20 mouse cellular contexts compared by ENCODE assay signal in the genomic region with DNA sequence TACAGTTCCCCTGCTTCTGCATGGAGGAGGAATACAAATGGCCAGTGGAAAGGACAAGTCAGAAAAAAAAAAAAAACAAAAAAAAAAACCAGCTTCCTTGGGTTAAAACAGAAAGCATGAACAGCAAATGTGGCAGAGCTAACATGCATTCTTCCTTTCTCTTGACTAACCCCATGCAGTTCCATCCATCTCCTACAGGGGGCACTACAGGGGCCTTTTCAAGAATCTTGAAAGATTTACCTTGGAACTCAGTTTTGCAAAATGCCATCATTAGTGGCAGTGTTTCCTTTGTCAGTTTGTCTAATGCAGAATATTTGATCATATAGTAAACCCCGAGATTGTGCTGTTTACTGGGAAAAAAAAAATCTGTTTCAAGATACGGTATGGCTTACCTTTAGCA.
DNase-seq lines count a peak whose midpoint lies in the region; ATAC-seq and TF ChIP-seq lines count a peak whose summit lies in the region.
"Had no signal": no experiment of that assay in that cellular context is flagged by ENCODE, and none has a peak within 500 bp of the region (broad histone marks: within the 10 kb centered on the region; RNA-seq: fewer than 3 reads in every experiment).

No protein-coding gene starts in this region.

- peak; percentile 43; the same call in 1 of the 2 replicates for TF ChIP-seq CTCF in forebrain, postnatal 0 days (IDR thresholded peaks at IDR 0.05; ENCODE audit: low read depth)
- 0 out of 2 replicates have a peak, but pooled peaks have one; percentile 25 for TF ChIP-seq CTCF in liver, postnatal 0 days (IDR thresholded peaks at IDR 0.05; ENCODE audit: low read depth)
- peak; percentile 83 for TF ChIP-seq CTCF in E14TG2a.4 (conservative IDR thresholded peaks at IDR 0.05; ENCODE audit: low read length)
- peak; percentile 14; the same call in 1 of the 2 replicates for TF ChIP-seq CTCF in cortical plate, adult 2 months (IDR thresholded peaks at IDR 0.05; ENCODE audit: extremely low read depth, insufficient read depth, low read length)

- 93% methylated on average over 2 of the region's 2 CpGs for WGBS in forebrain, postnatal 0 days
- 95% methylated on average over 2 of the region's 2 CpGs for WGBS in forebrain, embryonic 11.5 days
- whole genome bisulfite sequencing in liver, postnatal 0 days (ENCODE audit: insufficient replicate concordance), result 88% methylated on average over 2 of the region's 2 CpGs
- 82% methylated on average over 2 of the region's 2 CpGs for WGBS in liver, embryonic 11.5 days

- no peak overlapping the region for H3K9ac ChIP-seq in forebrain, postnatal 0 days
- H3K9ac ChIP-seq in forebrain, embryonic 11.5 days (ENCODE audit: low read length), result no peak overlapping the region
- H3K9ac ChIP-seq in liver, postnatal 0 days (replicated peaks), result no peak overlapping the region
- H3K9ac ChIP-seq in liver, embryonic 11.5 days (ENCODE audit: low read depth, low read length), result no peak overlapping the region
- H3K9ac ChIP-seq: embryonic facial prominence, embryonic 13.5 days; forebrain, embryonic 12.5 days; heart, embryonic 13.5 days; hindbrain, embryonic 12.5 days; kidney, embryonic 15.5 days; limb, embryonic 13.5 days; midbrain, embryonic 13.5 days; neural tube, embryonic 15.5 days had no signal

- TF ChIP-seq EP300 in liver, postnatal 0 days (IDR thresholded peaks at IDR 0.05; ENCODE audit: low read depth), result no peak

- H3K9me3 ChIP-seq in forebrain, postnatal 0 days (ENCODE audit: low read length), result no peaks in the 10 kb centered on the region
- no peaks in the 10 kb centered on the region for H3K9me3 ChIP-seq in forebrain, embryonic 11.5 days (ENCODE audit: control insufficient read depth, low read length)
- no peaks in the 10 kb centered on the region for H3K9me3 ChIP-seq in liver, postnatal 0 days (ENCODE audit: low read length)
- no peaks in the 10 kb centered on the region for H3K9me3 ChIP-seq in liver, embryonic 11.5 days (ENCODE audit: control insufficient read depth, low read length)
- H3K9me3 ChIP-seq in E14TG2a.4 (ENCODE audit: low read length), result no peaks in the 10 kb centered on the region
- H3K9me3 ChIP-seq: embryonic facial prominence, embryonic 13.5 days; forebrain, embryonic 12.5 days; heart, embryonic 13.5 days; hindbrain, embryonic 12.5 days; kidney, embryonic 15.5 days; limb, embryonic 13.5 days; midbrain, embryonic 13.5 days; neural tube, embryonic 15.5 days had no signal

- ATAC-seq in forebrain, postnatal 0 days, result no peak
- no peak for ATAC-seq in forebrain, embryonic 11.5 days (replicated peaks; ENCODE audit: low FRiP score)
- no peak for ATAC-seq in liver, postnatal 0 days
- ATAC-seq in liver, embryonic 11.5 days (replicated peaks; ENCODE audit: low FRiP score), result no peak
- ATAC-seq: midbrain, embryonic 13.5 days had no signal

- H3K4me1 ChIP-seq in forebrain, postnatal 0 days (ENCODE audit: insufficient read depth), result no peaks in the 10 kb centered on the region
- no peaks in the 10 kb centered on the region for H3K4me1 ChIP-seq in forebrain, embryonic 11.5 days (replicated peaks; ENCODE audit: control insufficient read depth, insufficient read depth, low read length)
- H3K4me1 ChIP-seq in liver, postnatal 0 days (ENCODE audit: insufficient read depth), result no peaks in the 10 kb centered on the region
- H3K4me1 ChIP-seq in liver, embryonic 11.5 days (replicated peaks; ENCODE audit: control insufficient read depth, insufficient read depth, low read length), result no peaks in the 10 kb centered on the region
- no peaks in the 10 kb centered on the region for H3K4me1 ChIP-seq in E14TG2a.4 (replicated peaks; ENCODE audit: low read depth, low read length)
- no peaks in the 10 kb centered on the region; the same call in 1 of the 2 replicates for H3K4me1 ChIP-seq in cortical plate, adult 2 months (ENCODE audit: control insufficient read depth, insufficient read depth, low read length)
- H3K4me1 ChIP-seq: embryonic facial prominence, embryonic 13.5 days; forebrain, embryonic 12.5 days; heart, embryonic 13.5 days; hindbrain, embryonic 12.5 days; kidney, embryonic 15.5 days; limb, embryonic 13.5 days; midbrain, embryonic 13.5 days; neural tube, embryonic 15.5 days had no signal

- no peaks in the 10 kb centered on the region for H3K27me3 ChIP-seq in forebrain, postnatal 0 days (ENCODE audit: insufficient read depth, low read length)
- no peaks in the 10 kb centered on the region for H3K27me3 ChIP-seq in forebrain, embryonic 11.5 days (ENCODE audit: control insufficient read depth, insufficient read depth, low read length)
- no peaks in the 10 kb centered on the region for H3K27me3 ChIP-seq in liver, postnatal 0 days (ENCODE audit: insufficient read depth, low read length)
- no peaks in the 10 kb centered on the region for H3K27me3 ChIP-seq in liver, embryonic 11.5 days (replicated peaks; ENCODE audit: control insufficient read depth, insufficient read depth, low read length)
- no peaks in the 10 kb centered on the region for H3K27me3 ChIP-seq in E14TG2a.4 (ENCODE audit: insufficient read depth, low read length)
- H3K27me3 ChIP-seq: embryonic facial prominence, embryonic 13.5 days; forebrain, embryonic 12.5 days; heart, embryonic 13.5 days; hindbrain, embryonic 12.5 days; kidney, embryonic 15.5 days; limb, embryonic 13.5 days; midbrain, embryonic 13.5 days; neural tube, embryonic 15.5 days had no signal

- no peak overlapping the region for H3K4me2 ChIP-seq in forebrain, postnatal 0 days (ENCODE audit: low read depth)
- no peak overlapping the region for H3K4me2 ChIP-seq in forebrain, embryonic 11.5 days (ENCODE audit: low read depth, low read length, severe bottlenecking)
- no peak overlapping the region for H3K4me2 ChIP-seq in liver, postnatal 0 days (ENCODE audit: low read depth, low read length)
- no peak overlapping the region for H3K4me2 ChIP-seq in liver, embryonic 11.5 days
- H3K4me2 ChIP-seq: embryonic facial prominence, embryonic 13.5 days; forebrain, embryonic 12.5 days; heart, embryonic 13.5 days; hindbrain, embryonic 12.5 days; kidney, embryonic 15.5 days; limb, embryonic 13.5 days; midbrain, embryonic 13.5 days; neural tube, embryonic 15.5 days had no signal

- no peaks in the 10 kb centered on the region for H3K36me3 ChIP-seq in forebrain, postnatal 0 days (ENCODE audit: insufficient read depth)
- no peaks in the 10 kb centered on the region for H3K36me3 ChIP-seq in forebrain, embryonic 11.5 days (ENCODE audit: control insufficient read depth, insufficient read depth, low read length)
- no peaks in the 10 kb centered on the region for H3K36me3 ChIP-seq in liver, postnatal 0 days (replicated peaks; ENCODE audit: insufficient read depth, low read length)
- no peaks in the 10 kb centered on the region for H3K36me3 ChIP-seq in liver, embryonic 11.5 days (ENCODE audit: control insufficient read depth, insufficient read depth, low read length)
- no peaks in the 10 kb centered on the region for H3K36me3 ChIP-seq in E14TG2a.4 (ENCODE audit: insufficient read depth, low read length)
- H3K36me3 ChIP-seq: embryonic facial prominence, embryonic 13.5 days; forebrain, embryonic 12.5 days; heart, embryonic 13.5 days; hindbrain, embryonic 12.5 days; kidney, embryonic 15.5 days; limb, embryonic 13.5 days; midbrain, embryonic 13.5 days; neural tube, embryonic 15.5 days had no signal

- H3K27ac ChIP-seq in forebrain, postnatal 0 days (ENCODE audit: low read depth, low read length), result no peak overlapping the region
- no peak overlapping the region for H3K27ac ChIP-seq in forebrain, embryonic 11.5 days (ENCODE audit: low read depth, low read length)
- no peak overlapping the region for H3K27ac ChIP-seq in liver, postnatal 0 days (ENCODE audit: low read depth)
- H3K27ac ChIP-seq in liver, embryonic 11.5 days (ENCODE audit: low read depth, low read length), result no peak overlapping the region
- no peak overlapping the region for H3K27ac ChIP-seq in cortical plate, adult 2 months (ENCODE audit: insufficient read depth, low read length)
- H3K27ac ChIP-seq: embryonic facial prominence, embryonic 13.5 days; forebrain, embryonic 12.5 days; heart, embryonic 13.5 days; hindbrain, embryonic 12.5 days; kidney, embryonic 15.5 days; limb, embryonic 13.5 days; midbrain, embryonic 13.5 days; neural tube, embryonic 15.5 days had no signal

- no peak for TF ChIP-seq POLR2A in cortical plate, adult 2 months (IDR thresholded peaks at IDR 0.05; ENCODE audit: extremely low read depth, insufficient read depth, low read length)

- DNase-seq in forebrain, postnatal 0 days, result peak; percentile 18
- no peak for DNase-seq in forebrain, embryonic 11.5 days (ENCODE audit: low spot score)
- no peak for DNase-seq in liver, postnatal 0 days
- DNase-seq in liver, embryonic 11.5 days (ENCODE audit: low spot score), result no peak
- DNase-seq in spleen, adult 18-20 months, result no peak
- DNase-seq in heart, adult 18-20 months, result no peak
- DNase-seq: adrenal gland, postnatal 25 days; cerebellum, adult 11-12 months; gastrocnemius, postnatal 14 days; layer of hippocampus, adult 9-11 months had no signal

- H3K4me3 ChIP-seq in forebrain, postnatal 0 days (ENCODE audit: low read depth, low read length), result no peak overlapping the region
- H3K4me3 ChIP-seq in forebrain, embryonic 11.5 days (ENCODE audit: low read depth, low read length), result no peak overlapping the region
- H3K4me3 ChIP-seq in liver, postnatal 0 days (ENCODE audit: low read depth, low read length), result no peak overlapping the region
- H3K4me3 ChIP-seq in liver, embryonic 11.5 days (ENCODE audit: low read depth, low read length), result no peak overlapping the region
- H3K4me3 ChIP-seq in E14TG2a.4 (replicated peaks; ENCODE audit: low read length), result no peak overlapping the region
- H3K4me3 ChIP-seq in cortical plate, adult 2 months (ENCODE audit: insufficient read depth, low read length), result no peak overlapping the region
- H3K4me3 ChIP-seq: embryonic facial prominence, embryonic 13.5 days; forebrain, embryonic 12.5 days; heart, embryonic 13.5 days; hindbrain, embryonic 12.5 days; kidney, embryonic 15.5 days; limb, embryonic 13.5 days; midbrain, embryonic 13.5 days; neural tube, embryonic 15.5 days had no signal

Comparison
In these comparisons a context has a peak if more than half of its experiments do, and no peak if none do; other contexts are left out.
1. CTCF ChIP-seq: peak in every context shown above with its lines; median percentile 83 in E14TG2a.4; 43 in forebrain, postnatal 0 days; 25 in liver, postnatal 0 days; 14 in cortical plate, adult 2 months.